Mouse (Mus musculus) embryonic fibroblast, embryonic 13.5 days (primary cell): ENCODE results near the gene B3galt4.

Experiments
- CTCF ChIP-seq: IDR thresholded peaks from 2 replicates; pipeline ENCODE4 v1.5.1; 2011; ENCODE audit warnings: mild to moderate bottlenecking, control low read depth, low read length, moderate library complexity, borderline replicate concordance; ENCODE audit not compliant: insufficient read depth
- POLR2A ChIP-seq: IDR thresholded peaks from 2 replicates; pipeline ENCODE4 v1.6.1; 2011; ENCODE audit warnings: low read depth, mild to moderate bottlenecking, control low read depth, low read length, moderate library complexity

DNA sequence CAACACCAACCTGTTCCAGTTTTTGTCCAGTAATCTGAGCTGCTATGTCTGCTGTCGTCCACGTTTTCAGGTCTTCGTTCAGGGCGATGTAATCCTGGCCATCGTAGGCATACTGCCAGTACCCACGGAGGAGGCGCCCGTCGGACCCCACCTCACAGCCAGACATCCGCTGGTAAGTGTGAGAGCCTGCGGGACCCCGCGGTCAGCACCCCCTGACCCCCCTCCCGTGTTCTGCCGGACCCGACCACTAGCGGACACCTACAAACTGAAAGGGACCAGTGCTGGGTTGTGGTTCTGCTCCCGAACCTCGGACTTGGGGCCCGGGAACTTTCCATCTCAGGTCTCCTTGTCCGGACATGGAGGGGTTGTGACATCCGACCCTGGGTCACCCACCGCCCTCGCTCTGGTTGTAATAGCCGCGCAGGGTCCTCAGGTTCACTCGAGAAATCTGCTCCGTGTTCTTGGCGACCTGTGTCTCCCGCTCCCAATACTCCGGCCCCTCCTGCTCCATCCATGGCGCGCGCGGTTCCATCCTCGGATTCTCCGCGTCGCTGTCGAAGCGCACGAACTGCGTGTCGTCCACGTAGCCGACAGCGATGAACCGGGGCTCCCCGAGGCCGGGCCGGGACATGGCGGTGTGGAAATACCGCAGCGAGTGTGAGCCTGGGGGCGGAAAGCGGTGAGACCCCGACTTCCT, 26.7 kb upstream of the B3galt4 start:
- TF ChIP-seq CTCF: no peak
- no peak for TF ChIP-seq POLR2A
